Mouse (Mus musculus) G1E (cell line): ENCODE data around the gene Tchh.

Experiments used
- CTCF ChIP-seq: IDR thresholded peaks from 2 replicates; pipeline ENCODE4 v1.5.1; 2012; ENCODE audit warnings: low read depth, low read length, inconsistent platforms, mixed read lengths
- TAL1 ChIP-seq: conservative IDR thresholded peaks from 2 replicates; pipeline ENCODE4 v1.6.1; 2012; ENCODE audit warnings: low read depth, low read length, inconsistent platforms, mixed read lengths

DNA sequence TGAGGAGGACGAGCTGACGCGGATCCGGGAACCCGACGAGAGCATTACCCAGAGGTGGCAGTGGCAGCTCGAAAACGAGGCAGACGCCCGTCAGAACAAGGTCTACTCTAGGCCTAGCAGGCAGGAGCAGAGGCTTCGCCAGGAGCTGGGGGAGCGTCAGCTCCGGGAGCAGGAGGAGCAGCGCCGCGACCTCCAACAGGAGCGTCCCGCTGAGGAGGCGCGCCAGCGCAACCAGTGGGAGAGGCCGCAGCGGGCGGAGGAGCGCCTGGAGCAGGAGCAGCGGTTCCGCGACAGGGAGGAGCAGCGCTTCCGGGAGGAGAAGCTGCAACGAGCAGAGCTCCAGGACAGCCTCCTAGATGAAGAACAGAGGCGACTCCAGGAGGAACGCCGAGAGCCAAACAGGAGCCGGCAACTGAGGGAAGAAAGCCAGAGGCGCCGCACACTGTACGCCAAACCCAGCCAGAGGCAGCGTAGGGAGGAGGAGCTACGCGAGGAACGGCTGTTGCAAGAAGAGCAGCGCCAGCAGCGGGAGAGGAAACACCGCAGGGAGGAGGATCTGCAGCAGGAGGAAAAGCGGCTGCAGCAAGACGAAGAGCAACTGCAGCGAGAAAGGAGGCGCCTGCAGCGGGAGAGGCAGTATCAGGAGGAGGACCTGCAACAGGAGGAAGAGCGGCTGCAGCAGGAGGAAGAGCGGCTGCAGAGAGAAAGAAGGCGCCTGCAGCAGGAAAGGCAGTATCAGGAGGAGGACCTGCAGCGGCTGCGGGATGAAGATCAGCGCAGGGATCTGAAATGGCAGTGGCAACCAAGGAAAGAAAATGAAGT lies 2.4 kb downstream of the Tchh start:
- no peak for TF ChIP-seq TAL1
- TF ChIP-seq CTCF: no peak
